Mouse (Mus musculus) adrenal gland, adult 18-20 months (tissue): ENCODE data around the gene Ubap1. TPM values are rescaled to one million over a fixed set of nuclear protein-coding genes. Genes with fewer than 3 reads are reported as not detected.

Experiments used
- DNase-seq, 2 experiments: peaks; one replicate each; pipeline ENCODE4 v3.0.0; 2021 to 2022; ENCODE audit warnings: low spot score in 2 of 2
- long read RNA-seq, 2 experiments: library from polyadenylated mRNA; stranded (forward); transcript quantifications; one replicate each; pipeline ENCODE4 v2.0.0; 2021
- total RNA-seq, 2 experiments: library from RNA; stranded (reverse); gene quantifications; 1 replicate in 1 of 2; 2 replicates in 1 of 2; pipeline ENCODE4 v1.2.3; 2021

Gene Ubap1
- total RNA-seq: 10 to 100 TPM; 52.3 to 56.9 TPM
- long read RNA-seq, experiment 1, transcript Ubap1-201 (7 exons, 3,456 nt): major isoform, 70 of 81 reads
- long read RNA-seq, experiment 1, partial matches to known transcripts: 2 of 81 reads
- long read RNA-seq, experiment 1, other reads (novel, unspliced or antisense): 8 of 81 reads
- long read RNA-seq, experiment 2, transcript Ubap1-201 (7 exons, 3,456 nt): major isoform, 65 of 84 reads
- long read RNA-seq, experiment 2, partial matches to known transcripts: 7 of 84 reads
- long read RNA-seq, experiment 2, other reads (novel, unspliced or antisense): 12 of 84 reads

DNA sequence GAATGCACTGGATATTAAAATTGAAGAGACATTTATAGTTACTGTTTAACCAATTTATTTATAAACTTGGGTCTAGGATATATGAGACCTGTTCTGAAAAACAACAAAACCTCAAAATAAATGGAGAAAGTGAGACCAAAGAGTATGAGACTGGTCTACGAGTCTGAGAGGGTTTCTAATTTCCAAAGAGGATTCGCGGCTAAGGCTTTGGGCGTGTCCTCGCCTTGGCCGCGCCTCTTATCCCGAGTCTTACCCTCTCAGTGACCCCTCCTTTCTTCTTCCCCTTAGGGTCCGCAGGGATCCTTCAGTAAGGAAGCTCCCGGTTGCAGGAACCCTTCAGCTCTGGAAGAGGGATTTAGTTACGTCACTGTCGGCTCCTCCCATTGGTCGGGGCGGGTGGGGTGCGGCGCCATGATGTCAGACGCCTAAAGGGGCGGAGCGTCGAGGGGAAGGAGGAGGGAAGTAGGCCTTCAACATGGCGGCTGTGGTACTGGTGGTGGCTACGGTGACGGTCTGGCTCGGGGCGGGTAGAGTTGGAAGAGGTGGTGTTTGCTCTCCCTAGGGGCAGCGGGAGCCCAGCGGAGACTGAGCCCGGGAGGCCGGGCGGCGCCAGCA is at the start of gene Ubap1:
Gene Ubap1, plus strand, starts transcription at position 413 of the 615 bp plus-strand sequence.
- peak; percentile 88 for DNase-seq

DNA sequence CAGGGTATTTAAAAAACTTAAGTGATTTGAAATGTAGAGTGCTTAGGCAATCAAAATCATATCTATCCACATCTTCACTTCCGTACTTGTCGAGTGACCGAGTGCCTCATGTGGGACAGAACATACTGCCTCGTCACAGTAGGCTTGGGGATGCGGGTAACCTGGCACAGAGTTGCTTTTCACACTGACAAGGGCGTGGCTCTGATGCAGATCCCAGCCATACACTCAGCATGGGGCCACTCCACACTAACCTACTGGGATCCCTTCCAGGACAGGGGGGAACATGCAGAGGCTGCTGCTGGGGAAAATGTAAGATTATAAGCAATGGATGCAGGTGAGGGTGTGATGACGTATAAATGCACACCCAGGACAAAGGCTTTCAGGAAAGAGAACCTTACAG is 45.1 kb upstream of the Ubap1 start:
- no peak for DNase-seq

DNA sequence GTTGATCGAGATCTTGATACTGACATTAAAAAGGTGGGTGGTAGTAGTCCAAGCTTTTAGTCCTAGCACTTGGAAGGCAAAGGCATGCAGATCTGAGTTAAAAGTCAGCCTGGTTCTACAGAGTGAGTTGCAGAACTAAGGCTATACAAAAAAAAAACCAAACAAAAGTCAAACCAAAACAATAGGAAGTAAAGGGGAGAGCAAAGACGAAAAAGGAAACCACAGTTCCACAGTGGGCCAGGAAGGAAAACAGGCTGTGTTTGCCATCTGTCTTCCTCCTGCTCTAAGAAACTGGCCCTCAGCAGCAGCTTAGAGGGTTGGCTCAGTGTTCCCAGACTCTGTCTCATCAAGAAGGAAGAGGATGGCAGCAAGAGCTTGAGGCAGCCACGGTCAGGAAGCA is 44.5 kb upstream of the Ubap1 start:
- no peak for DNase-seq

DNA sequence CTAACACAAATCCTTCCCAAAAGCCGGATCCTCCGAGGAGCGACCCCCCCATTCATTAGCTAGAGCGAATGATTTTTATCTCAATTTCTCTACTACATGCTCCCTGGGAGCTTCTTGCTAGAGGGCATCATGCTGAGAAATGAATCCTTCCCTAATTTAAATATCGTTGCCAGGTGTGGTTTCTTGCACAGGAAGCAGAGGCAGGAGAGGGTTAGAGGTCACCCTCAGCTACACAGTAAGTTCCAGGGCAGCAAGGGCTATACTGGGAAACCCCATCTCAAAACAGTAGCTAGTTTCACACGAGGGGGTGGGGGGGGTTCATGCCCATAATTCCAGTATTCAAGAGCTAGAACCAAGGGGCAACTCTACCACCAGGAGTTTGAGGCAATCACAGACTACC is 41.4 kb upstream of the Ubap1 start:
- no peak for DNase-seq

DNA sequence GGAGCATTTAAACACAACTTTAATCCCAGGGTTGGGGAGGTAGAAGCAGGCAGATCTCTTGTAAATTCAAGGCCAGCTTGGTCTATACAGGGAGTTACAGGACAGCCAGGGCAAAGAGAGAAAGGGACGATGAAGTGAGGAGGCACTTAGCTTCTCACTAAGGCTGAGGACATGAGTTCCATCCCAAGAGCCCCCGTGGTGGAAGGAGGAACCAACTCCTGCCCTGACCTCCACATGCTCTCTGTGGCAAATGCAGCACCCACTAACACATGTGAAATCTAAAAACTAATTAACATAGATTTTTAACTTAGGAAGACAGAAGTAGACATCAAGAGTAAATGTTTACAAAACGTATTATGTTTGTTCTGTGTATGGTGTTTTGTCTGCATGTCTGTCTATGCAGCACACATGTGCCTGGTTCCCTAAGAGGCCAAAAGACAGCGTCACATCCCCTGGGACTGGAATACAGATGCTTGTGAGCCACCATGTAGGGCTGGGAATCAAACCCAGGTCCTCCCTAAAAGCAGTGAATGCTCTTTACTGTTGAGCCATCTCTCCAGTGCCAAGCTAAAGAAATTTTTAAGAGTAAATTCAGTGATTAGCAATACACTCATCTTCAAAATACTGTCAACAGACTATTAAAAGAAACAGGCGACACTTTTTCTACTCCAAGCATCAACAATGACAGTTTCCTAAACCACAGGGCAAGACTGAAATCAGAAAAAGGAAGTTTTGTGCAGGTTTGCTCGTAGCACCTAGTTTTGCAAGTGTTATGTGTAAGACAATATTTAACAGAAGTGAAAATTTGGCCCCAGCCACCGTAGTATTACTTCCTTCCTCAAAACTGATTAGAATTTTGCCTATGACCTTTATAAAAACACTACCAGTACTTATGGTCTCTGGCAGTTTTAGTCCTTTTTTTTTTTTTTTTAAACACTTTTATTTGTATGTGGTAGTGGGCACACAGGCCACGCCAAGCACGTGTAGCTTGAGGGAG is 37.9 kb upstream of the Ubap1 start:
- DNase-seq: no peak

DNA sequence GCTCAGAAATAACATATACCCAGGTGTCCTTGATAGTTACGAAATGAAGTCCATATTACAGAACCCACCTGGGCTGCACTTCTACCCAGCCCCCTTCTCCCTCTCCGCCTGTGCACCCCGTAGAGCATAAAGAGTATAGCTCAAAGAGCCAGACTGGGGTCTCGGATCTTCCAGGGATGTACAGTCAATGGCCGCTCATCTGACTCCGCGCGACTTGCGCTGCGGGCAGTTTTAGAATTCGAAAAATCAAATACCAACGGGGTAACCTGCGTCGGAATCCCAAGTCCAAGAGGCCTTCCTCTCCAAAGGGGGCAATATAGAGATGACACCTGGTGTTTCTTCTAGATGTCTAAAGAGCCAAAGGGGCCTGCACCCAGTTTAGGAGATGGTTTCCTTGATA is 35.1 kb upstream of the Ubap1 start:
- DNase-seq: peak in 1 of 2 experiments; percentile 11

DNA sequence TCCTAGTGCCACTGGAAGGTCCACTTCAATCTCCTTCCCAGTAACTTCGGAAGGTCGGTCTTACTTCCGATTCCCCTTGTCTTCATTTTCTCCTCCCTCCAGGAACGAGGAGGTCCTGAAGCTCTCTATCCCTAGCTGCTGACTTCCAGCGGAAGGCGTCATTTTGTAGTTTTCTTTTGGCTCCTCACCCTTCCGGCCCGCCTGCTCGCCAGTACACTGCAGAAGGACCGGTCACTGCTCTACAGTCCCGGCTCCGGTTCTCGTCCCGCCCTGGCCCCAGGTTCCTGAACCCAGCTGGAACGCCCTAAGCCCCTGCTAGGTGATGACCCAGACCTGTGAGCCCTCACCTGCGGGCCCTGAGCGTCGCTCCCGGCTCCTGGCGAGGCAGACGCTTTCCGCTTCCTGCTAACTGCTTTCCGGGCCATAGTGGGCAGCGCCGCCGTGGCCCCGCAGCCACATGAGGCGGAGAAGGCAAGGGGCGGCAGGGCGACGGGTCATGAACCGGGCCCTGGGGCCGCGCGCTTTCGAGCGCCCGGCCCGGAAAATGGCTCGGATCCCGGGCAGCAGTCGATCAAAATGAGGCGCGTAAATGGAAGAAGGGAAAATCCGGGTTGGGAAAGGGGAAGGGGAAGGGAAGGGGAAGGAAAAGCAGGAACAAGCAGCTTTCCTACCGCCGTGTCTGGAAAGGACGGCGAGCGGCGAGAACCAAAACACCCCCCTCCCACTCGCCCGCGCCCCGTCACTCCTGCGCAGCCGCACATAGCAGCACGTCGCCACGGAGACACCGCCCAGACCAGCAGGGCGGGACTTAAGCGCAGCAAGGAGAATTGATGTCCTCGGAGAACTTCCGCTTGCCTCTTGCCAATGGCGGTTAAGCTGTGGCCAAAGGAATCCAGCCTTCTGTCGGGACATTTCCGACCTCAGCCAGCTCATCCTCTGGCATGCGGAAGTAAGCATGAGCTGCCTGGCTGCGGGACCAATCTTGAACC is 34.4 kb upstream of the Ubap1 start, which contains the start of gene Dcaf12:
Gene Dcaf12, minus strand, starts transcription at position 749 of the 989 bp plus-strand sequence.
- peak; percentile 91 to 92 for DNase-seq

DNA sequence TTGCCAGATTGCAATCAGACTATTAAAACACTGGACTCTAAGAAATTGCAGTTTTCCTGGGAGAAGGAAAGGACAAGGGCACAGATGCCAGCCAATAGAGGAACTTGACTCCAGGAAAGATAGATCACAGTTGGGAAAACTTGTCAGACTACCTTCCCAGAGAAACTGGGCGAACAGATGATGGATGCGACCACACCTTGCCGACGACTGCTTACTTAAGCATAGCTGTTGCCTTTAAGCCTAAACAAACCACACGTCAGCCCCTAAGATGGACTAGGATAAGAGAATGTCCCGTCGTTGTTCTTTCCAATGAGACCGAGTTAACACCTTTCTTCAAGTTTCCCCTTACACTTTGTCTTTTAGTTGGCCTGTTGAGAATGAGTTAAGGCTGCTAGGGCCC is 33.6 kb upstream of the Ubap1 start:
- DNase-seq: no peak

DNA sequence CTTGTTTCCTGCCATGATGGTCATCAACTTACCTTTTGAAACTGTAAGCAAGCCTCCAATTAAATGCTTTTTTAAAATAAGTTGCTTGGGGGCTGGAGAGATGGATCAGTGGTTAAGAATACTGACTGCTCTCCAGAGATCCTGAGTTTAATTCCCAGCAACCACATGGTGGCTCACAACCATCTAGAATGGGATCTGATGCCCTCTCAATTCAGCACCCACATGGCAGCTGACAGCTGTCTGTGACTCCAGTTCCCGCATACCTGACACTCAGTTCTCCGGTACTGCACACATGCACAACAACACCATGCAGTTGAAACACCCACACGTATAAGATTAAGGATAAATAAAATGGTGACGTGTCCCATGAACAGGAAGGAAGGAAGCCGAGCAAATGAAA is 30.5 kb upstream of the Ubap1 start:
- DNase-seq: no peak

DNA sequence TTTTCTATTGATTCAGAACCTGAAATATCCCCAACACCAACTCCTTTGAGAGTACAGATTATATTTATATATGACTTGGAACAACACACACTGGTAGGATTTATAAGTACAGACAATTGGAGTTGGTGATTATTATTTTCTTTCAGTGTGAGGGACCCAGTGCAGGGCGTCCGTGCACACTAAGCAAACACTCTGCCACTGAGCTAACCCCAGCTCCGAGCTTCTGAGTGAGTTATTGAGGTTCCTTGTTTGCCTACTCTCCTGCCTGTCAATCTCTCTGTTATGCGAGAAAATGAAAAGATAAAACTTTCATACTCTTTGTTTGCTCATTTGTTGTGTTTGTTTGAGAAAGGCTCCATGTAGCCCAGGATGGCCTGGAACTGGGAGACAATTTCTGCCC is 27.8 kb upstream of the Ubap1 start:
- no peak for DNase-seq

DNA sequence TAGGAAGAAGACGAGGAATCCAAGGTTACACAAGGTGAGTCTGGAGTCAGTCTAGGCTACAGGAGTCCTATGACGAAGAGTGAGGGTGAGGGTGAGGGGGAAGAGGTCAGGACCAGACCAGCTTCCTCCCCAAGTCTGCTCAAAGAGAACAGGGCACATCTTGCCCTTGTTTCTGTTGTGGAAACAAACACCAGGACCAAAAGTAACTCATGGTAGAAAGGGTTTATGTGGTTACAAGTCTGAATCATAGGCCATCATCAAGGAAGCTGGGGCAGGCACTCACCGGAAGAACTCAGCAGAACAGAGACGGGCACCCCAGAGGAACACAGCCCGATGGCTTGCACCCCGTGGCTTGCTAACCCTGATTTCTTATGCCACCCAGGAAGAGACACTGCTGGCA is 21.9 kb upstream of the Ubap1 start:
- DNase-seq: no peak

DNA sequence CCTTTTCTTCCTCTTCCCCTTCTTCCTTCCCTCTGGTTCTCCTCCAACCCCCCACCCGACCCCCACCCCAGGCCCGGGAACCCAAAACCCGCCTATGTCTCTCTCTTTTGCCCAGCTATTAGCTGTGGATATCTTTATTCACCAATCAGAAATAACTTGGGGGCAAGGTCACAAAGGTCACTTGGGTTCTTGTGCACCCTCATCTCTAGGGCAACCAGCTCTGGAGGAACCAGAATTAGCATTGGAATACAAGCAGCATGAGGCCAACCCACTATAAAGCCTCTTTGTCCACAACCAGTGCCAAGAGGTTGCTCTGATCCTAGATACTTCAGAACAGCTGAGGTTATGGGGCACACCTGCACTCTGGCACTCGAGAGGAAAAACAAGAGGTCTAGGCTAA is 19.3 kb upstream of the Ubap1 start:
- DNase-seq: no peak

DNA sequence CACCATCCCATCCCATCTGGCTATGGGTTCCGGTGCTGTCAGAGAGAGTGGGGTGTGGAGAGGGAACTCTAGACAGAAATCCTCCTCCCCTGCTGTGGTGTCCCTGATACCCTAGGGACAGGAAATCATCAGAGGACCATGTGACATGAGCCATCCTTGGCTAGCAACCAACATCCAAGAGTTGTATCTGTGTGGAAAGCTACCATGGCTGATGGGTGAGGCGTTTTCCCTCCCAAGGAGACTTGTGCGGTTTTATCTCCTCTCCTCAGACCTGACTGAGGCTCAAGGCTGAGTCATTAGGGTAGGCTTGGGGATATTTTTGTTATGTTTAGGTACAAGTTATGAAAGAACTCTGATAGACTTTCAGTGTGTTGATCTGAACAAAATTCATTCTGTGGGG is 17.7 kb upstream of the Ubap1 start:
- no peak for DNase-seq

DNA sequence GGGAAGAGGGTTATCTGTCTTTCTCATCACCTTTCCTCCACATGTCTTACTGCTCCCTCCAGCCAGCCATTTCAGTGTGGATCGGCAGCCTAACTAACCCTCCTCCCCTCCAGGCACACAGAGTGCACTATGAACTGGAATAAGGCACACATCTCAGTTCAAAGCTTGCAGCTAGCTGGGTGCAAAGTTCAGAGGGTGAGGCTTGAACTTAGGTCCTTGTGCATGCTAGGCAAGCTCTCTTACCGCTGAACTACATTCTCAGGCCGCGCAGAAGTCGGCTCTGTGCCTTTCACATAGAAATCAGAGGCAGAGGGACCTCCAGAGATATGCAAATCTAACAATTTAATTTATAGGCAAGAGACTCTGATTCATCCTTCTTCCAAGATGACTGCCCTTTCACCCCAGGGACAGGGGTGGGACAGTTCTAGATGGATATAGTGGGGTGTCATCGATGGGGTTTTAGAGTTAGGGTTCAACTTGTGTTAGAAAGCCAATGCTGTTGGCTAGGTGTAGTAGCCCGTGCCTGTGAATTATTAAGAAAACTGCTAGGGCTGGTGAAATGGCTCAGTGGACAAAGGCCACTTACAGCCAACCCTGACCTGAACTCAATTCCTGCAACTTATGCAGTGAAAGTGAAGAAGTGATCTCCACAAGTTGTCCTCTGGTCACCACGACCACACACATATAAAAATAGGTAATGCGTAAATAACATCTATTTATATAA is 16.9 kb upstream of the Ubap1 start:
- no peak for DNase-seq

DNA sequence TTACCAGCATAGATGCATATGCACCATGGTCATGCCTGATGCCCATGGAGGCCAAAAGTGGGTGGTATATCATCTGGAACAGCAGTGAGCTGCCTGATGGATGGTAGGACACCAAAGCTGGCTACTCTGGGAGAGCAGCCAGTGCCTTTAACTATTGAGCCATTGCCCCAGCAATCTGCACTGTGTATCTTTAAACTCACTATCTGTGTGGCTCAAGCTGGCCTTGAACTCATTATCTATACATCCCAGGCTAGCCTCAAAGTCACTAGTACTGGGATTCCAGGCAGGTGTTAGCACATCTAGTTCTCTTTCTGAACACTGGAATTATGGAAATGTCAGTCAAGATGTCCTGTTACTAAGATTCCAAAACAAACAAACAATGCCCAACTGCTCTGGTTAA is 12.2 kb upstream of the Ubap1 start:
- no peak for DNase-seq

DNA sequence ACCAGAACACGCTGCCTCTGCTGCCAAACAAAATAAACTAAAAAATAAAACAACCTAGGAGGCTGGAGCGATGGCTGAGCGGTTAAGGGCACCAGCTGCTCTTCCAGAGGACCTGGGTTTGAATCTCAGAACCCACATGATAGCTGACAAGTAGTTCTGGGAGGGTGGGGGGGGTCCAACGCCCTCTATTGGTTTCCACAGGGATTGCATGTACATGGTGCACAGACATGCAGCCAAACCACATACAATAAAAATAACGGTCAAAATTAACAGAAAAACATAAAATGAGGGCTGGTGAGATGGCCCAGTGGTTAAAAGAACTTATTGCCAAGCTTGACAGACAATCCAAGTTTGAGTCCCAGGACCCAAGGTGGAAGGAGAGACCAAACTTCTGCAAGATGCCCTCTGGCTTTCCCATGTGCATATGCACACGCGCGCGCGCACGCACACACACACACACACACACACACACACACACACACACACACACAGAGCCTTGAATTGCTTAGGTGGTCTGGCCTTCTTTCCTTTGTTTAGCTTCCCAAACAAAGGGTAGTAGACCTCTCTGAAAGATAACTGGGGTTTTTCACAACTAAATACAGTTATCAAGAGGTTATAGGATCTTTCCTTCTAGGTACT is 7.8 kb upstream of the Ubap1 start:
- no peak for DNase-seq

DNA sequence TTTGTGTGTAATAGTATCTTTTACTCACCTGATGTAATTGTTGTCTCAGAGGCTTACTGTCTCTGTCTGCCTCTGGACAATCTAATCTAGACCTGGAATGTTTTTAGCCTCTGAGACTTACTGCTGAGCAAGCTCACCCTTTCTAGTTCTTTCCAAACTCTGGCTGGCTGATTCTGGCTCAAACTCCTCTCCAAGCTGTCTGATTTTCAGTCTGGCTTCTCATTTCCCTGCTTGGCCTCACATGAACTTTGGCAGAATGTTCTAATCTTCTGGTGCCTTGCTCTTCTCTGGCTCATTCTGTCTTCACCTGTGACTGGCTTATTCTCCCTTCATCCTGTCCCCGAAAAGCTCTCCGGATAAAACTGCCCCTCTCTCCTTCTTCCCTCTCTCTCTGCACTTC is 2.8 kb upstream of the Ubap1 start:
- no peak for DNase-seq

DNA sequence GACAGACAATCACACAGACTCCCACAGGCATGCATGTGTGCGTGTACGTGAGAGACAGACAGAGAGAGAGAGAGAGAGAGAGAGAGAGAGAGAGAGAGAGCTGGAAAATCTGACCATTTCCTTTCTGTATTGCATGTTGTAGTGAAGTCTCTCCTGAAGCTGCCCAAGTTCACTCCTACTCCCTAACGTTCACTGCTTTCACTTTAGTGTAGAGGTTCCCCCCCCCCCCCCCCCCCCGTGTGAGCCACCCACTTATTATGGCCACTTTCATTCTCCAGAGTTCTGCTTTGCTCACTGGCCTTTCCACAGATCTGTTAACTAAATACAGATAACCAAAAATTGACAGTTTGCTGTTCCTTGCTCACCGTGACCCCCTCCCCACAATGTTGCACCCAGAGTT is 957 bp upstream of the Ubap1 start:
- DNase-seq: no peak

DNA sequence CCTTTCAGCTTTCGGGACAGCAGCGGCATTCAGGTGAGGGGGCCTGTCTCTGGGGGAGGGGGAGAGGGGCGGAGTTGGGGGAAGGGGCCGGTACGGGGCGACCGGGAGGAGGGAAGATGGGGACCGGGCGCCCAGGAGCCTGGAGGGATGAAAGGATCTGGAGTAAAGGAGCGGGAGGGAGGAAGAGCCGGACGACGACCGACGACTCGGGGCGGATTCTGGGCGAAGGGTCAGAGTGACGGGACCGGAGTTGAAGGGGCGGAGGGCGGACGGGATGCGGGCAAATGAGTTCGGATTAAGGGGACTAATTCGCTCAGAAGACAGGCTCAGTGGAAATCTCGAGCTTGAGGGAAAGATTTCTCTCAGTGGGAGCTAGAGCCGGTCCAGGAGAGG is 399 bp downstream of the Ubap1 start:
- no peak for DNase-seq
